Mouse (Mus musculus) gastrocnemius, postnatal 4 days (tissue): Measurements from ENCODE around the gene Selplg. TPM values are rescaled to one million over a fixed set of nuclear protein-coding genes. Genes with fewer than 3 reads are reported as not detected.
"Not testable (repeated sequence)": the region's sequence is repeated elsewhere in the genome, so short reads cannot be mapped to it uniquely, and the experiment has no call there.

Experiments used
- DNase-seq, 2 experiments: peaks; one replicate each; pipeline ENCODE4 v3.0.0; 2021 to 2022; ENCODE audit warnings: low spot score in 2 of 2, mixed read lengths in 2 of 2
- total RNA-seq, 2 experiments: library from RNA; stranded (reverse); gene quantifications; 2 replicates each; pipeline ENCODE4 v1.2.3; 2021

Selplg gene
- total RNA-seq, 2 experiments from 2014 or later, result 3.0 to 3.1 TPM

DNA sequence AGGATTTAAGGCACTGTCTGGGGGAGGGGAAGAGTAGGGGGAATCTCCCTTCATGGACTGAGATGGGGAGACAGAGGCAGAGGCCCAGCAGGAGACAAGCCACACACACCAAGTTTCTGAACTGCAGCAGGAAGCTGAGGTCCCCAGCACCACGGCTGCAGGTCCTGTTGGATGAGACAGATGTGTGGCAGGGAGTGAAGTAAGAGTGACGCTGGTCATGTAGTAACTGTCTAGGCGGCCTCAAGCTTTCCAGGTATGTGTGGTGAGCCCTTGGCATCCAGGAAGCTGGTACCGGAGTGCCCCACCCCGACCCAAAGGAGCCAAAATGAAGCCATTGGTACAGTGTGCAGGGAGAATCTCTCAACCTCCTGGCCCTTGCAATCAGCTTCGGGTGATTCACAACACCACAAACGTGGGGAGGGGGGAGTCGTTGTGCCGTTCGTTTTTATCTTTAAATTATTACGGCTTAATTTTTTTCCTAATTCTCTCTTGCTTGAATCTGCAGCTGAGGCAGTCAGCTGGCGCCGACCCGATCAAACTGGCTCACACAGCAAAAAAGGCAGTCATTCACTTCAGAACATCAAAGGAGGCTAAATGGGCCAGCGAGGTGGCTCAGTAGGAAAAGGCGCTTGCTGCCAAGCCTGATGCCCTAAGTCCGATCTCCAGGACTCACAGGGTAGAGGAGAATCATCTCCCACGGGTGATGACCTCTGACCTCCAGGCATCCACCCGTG lies 35.1 kb downstream of the Selplg start:
- no peak for DNase-seq

GRCm38 (mm10) chr5:113796401-113797148 lies 35.9 kb downstream of the Selplg start:
- DNase-seq, result peak in 1 of 2 experiments; percentile 68

- DNase-seq, result no peak
Measured at GRCm38 (mm10) chr5:113791197-113792095, 41.0 kb downstream of the Selplg start.

DNA sequence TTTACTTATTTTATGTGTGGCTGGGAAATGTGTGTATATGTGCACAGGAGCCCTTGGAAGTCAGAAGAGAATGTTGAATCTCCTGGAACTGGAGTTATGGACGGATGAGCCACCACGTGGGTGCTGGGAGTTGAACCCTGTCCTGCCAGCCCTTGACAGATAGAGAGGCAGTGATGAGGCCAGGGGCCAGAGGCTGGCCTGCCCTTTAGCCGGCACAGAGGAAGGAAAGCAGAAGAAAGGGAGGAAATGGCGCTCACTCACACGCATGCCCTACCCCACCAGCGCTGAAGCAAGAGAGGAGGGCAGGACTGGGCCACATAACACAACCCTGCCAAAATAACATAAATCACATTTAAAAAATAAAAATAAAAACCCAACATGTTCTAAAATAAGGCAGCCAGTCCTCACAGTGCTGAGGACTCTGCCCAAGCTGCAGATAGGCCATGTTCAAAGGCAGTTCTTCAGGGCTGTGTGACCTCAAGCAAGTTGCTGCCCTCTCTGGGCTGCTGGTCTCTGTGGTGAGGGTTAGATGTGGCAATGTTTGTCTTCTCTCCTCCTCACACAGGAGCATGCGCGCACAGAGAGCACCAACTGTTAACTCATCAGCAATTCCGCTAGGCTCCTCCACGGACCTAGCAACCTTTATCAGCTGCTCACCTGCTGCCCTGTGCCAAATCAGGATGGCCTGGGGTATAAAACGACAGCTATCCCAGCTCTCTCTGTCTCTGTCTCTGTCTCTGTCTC lies 41.8 kb downstream of the Selplg start:
- DNase-seq, result no peak

DNA sequence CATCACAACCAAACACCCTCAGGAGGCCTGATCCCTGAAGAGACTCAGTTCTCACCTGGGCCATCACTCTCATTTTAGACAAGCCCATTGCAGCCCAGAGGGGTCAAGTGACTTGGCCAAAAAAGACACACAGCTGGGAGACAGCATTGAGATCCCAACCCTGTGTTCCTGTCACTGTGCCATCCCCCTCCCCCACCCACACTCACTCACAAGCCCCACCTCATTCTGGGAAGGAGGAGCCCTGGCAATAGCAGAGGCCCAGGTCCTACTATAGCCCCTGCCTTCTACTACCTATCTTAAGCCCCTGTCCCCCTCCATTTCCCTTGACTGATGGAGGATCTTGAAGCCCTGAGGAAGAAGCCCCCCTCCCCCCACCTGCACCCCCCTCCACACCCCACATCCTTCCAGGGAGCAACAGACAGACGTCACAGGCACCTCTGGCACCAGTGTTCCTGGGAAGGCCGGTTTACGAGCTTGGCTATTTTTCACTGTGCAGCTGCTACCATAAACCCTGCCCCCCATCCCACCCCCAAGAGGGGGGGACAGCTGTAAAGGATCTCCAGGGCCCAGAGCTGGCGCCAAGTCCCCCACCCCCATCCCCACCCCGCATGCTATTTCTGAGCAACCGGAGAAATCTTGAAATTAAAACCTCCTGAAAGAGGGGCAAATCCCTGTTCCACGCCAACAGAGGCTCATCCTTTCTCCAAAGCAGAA lies 43.2 kb downstream of the Selplg start:
- peak in 1 of 2 experiments; percentile 73 for DNase-seq

- DNase-seq, result no peak
Measured at GRCm38 (mm10) chr5:113788645-113789044, 43.8 kb downstream of the Selplg start.

GRCm38 (mm10) chr5:113786985-113787384 lies 45.5 kb downstream of the Selplg start:
- no peak for DNase-seq

DNA sequence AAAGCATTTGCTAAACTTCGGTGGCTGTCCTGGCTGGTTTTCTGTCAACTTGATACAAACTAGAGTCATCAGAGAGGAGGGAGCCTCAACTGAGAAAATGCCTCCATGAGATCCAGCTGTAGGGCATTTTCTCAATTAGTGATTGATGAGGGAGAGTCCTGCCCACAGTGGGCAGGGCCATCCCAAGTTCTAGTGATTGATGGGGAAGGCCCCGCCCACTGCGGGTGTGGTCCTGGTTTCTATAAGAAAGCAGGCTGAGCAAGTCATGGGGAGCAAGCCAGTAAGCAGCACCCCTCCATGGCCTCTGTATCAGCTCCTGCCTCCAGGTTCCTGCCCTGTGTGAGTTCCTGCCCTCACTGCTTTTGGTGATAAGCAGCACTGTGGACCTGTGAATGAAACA lies 48.3 kb downstream of the Selplg start:
- not testable (repeated sequence) for DNase-seq

GRCm38 (mm10) chr5:113783581-113784001 lies 48.9 kb downstream of the Selplg start:
- peak in 1 of 2 experiments; percentile 68 for DNase-seq

GRCm38 (mm10) chr5:113782624-113783023 lies 49.8 kb downstream of the Selplg start:
- no peak for DNase-seq

DNA sequence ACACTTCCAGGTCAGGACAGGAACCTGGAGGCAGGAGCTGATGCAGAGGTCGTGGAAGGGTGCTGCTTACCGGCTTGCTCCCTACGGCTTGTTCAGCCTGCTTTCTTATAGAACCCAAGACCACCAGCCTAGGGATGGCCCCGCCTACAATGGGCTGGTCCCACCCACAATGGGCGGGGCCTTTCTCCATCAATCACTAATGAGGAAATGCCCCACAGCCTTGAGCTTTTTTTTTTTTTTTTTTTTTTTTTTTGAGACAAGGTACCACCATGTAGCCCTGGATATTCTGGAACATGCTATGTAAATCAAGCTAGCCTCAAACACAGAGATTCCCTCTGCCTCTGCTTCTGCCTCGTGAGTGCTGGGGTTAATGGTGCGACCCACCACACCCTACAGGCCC lies 50.6 kb downstream of the Selplg start:
- no peak for DNase-seq

GRCm38 (mm10) chr5:113781254-113781653 lies 51.2 kb downstream of the Selplg start:
- no peak for DNase-seq

GRCm38 (mm10) chr5:113780763-113781162 lies 51.7 kb downstream of the Selplg start:
- DNase-seq, result no peak

DNA sequence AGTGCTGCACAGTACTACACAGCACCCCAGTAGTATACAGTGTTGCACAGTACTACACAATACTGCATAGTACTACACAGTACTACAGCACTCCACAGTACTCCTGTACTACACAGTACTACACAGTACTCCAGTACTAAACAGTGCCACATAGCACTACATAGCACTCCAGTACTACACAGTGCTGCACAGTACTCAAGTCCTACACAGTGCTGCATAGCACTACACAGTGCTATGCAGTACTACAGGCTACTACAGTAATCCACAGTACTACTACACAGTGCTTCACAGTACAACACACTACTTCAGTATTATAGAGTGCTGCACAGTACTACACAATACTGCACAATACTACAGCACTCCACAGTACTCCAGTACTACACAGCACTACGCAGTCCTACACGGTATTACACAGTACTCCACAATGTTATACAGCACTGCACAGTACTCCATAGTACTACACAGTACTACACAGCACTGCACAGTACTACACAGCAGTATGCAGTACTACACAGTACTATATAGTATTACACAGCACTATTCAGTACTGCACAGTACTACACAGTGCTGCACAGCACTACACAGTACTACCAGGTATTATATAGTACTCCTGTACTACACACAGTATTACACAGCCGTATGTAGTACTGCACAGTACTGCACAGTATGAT lies 52.2 kb downstream of the Selplg start:
- DNase-seq, result no peak

GRCm38 (mm10) chr5:113779569-113779968 lies 52.9 kb downstream of the Selplg start:
- DNase-seq, result no peak

- DNase-seq, result not testable (repeated sequence)
Measured at GRCm38 (mm10) chr5:113777728-113778127, 54.7 kb downstream of the Selplg start.

DNA sequence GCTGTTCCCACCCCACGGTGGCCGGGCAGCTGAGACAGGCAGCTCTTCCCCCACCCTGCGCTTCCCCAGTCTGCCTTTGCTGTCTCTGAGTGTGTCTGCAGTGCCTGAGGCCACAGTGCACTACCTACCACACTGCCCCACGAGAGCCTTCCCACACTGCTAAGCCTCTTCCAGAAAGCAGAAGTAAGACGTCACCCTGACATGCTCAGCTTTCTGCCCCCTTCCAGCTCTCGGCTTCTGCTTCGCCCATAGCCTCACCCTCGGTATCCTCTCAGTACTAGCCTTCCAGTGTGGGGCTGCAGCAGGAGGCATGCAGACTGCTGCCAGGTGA lies 55.6 kb downstream of the Selplg start:
- DNase-seq, result no peak

GRCm38 (mm10) chr5:113776128-113776895 lies 56.1 kb downstream of the Selplg start:
- no peak for DNase-seq

DNA sequence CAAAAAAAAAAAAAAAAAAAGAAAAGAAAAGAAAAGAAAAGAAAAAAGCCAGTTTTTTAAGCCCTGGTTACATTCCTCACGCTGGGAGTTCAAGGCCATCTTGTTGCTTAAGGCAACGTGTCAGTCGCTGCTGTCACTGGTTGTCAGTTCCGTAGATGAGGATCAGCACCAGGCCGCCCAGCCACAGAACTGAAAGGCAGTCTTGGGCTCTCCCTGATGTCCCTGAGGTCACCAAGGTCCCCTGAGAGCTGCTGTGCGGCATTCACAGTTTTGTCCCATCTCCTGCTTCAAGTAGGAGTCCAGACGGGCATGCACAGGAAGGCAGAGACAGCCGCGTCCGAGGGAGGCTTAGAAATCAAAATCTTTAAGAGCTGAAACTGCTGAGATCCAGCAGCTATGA lies 56.9 kb downstream of the Selplg start:
- no peak for DNase-seq
